Mouse (Mus musculus) cerebellum, postnatal 4 days (tissue): ENCODE measurements around the gene Ect2l.

Experiments
- DNase-seq, 2 experiments: peaks; one replicate each; pipeline ENCODE4 v3.0.0; 2022; ENCODE audit warnings: low spot score in 2 of 2, mixed read lengths in 1 of 2

Ect2l gene

DNA sequence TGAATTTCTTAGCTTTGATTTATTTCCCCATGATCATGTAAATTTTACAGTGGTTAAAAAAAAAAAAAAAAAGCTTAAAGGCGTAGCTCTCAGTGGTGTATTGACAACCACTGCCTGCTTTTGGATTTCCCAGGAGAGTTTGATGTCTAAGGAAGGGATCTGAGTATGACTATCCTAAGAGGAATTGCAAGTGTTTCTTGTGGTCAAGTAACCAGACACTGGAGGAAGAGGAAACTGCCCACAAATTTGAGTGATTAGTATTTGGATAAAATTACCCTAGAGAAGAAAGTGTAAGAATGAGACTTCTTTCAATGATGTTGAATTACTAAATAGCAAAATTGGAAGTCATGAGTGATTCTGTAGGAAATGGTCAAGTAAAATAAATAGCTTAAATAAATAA, 129.2 kb downstream of the Ect2l start:
- no peak for DNase-seq
